Mouse (Mus musculus): Measurements from ENCODE around the gene Wdr5.

DNA sequence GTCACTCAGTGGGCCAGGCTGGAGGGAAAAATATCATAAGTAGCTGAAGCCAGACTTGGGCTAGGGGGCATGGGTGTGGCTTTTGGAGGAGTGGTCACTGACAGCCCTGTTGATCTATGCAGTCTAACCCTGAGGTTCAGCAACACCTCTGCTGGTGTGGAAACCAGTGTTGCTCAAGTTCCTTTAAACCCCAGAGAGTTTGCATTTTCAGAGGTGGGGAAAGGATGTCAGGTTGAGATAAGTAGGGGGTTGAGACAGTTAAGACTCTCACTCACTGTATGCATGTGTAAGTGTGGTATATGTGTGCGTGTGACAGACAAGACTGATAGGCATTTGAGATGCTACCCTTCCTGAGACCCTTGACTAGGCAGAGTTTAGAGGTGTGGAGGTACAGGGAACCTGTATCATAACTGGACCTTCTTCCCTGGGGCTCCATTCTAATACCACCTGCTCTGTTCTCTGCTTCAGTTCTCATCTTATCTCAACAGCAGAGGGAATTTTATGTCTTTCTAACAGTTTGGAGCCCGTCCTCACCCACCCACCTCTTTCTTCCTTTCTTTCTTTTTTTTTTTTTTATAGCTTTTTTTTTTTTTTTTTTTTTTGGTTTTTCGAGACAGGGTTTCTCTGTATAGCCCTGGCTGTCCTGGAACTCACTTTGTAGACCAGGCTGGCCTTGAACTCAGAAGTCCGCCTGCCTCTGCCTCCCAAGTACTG, 27.5 kb upstream of the Wdr5 start:
- TF ChIP-seq CTCF (IDR thresholded peaks at IDR 0.05; ENCODE audit: low read depth, low read length), result no peak
- no peak for TF ChIP-seq POLR2A (IDR thresholded peaks at IDR 0.05; ENCODE audit: borderline replicate concordance, low read depth, low read length)

Measured in bone marrow macrophage, adult 2 months (primary cell).